Mouse (Mus musculus) neural tube, embryonic 14.5 days (tissue): ENCODE measurements around the gene Zfp865. TPM values are rescaled to one million over a fixed set of nuclear protein-coding genes. Genes with fewer than 3 reads are reported as not detected.

Source experiments
- ATAC-seq: fragments of 200-750 bp; cut with Nextera tagmentation; 2 replicates; pipeline ENCODE4 v1.8.0; 2017; ENCODE audit warnings: low read depth, mild to moderate bottlenecking, moderate TSS enrichment, moderate library complexity
- H3K27ac ChIP-seq: fragments of 300-500 bp; sonication (generic); 2 replicates; pipeline ENCODE4 v1.5.1; 2014; ENCODE audit warnings: low read depth, mild to moderate bottlenecking, control low read depth, low read length, moderate library complexity, mixed read lengths
- H3K27me3 ChIP-seq: fragments of 300-500 bp; sonication (generic); 2 replicates; pipeline ENCODE4 v1.6.1; 2014; ENCODE audit warnings: low read length; ENCODE audit not compliant: control insufficient read depth, insufficient read depth
- H3K36me3 ChIP-seq: fragments of 300-500 bp; sonication (generic); 2 replicates; pipeline ENCODE4 v1.6.1; 2014; ENCODE audit warnings: low read length, mixed read lengths; ENCODE audit not compliant: control insufficient read depth, insufficient read depth
- H3K4me1 ChIP-seq: fragments of 300-500 bp; sonication (generic); 2 replicates; pipeline ENCODE4 v1.6.1; 2014; ENCODE audit warnings: low read length; ENCODE audit not compliant: control insufficient read depth, insufficient read depth
- H3K4me2 ChIP-seq: fragments of 300-500 bp; sonication (generic); 2 replicates; pipeline ENCODE4 v1.6.1; 2014; ENCODE audit warnings: mild to moderate bottlenecking, low read depth, low read length, control low read depth
- H3K4me3 ChIP-seq: fragments of 300-500 bp; sonication (generic); 2 replicates; pipeline ENCODE4 v1.5.1; 2014; ENCODE audit warnings: low read depth, low read length, control low read depth, mixed read lengths
- H3K9ac ChIP-seq: fragments of 300-500 bp; sonication (generic); replicated peaks from 2 replicates; pipeline ENCODE4 v1.6.1; 2014; ENCODE audit warnings: low read depth, mild to moderate bottlenecking, control low read depth, low read length, mixed read lengths
- H3K9me3 ChIP-seq: fragments of 300-500 bp; sonication (generic); 2 replicates; pipeline ENCODE4 v1.6.1; 2016; ENCODE audit warnings: low read length; ENCODE audit not compliant: control insufficient read depth
- WGBS: fragments of 180-500 bp; shearing (Covaris S2); extraction: QIAGEN DNeasy Blood & Tissue Kit; methylation state at CpG from one replicate; pipeline ENCODE4 v1.1.7; 2014; 5-methylcytosine and 5-hydroxymethylcytosine counted together
- polyA plus RNA-seq: library from polyadenylated mRNA; unstranded; fragments of >200 nt; fragmentation: Nextera tagmentation; extraction: Ambion mirVana; gene quantifications from 2 replicates; pipeline ENCODE4 v1.2.1, GENCODE M21; 2014

The Zfp865 gene
- polyA plus RNA-seq, 1 experiment from 2014 or later = 6.8 TPM

DNA sequence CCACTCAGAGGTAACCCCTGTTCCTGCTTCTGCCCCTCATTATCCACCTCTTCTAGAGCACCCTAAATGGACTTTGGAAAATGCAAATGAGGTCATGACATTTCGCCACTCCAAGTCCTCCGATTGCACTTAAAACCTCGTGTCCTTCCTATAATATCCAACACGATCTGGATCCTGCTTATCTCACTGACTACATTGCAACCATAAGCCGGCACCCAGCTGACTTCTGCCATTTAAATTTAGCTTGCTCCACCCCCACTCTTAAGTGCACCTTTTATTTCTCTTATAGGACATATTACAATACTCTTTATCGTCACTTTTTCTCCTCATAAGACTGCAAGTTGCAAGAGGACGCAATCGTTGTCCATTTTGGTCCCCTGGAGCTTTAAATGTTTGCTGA, 17.3 kb downstream of the Zfp865 start:
- peak overlapping the region; percentile 52 for H3K4me3 ChIP-seq
- ATAC-seq = no peak
- peaks cover 13% of the 10 kb centered on the region for H3K36me3 ChIP-seq
- H3K9me3 ChIP-seq = no peaks in the 10 kb centered on the region
- peak overlapping the region; percentile 43 for H3K4me2 ChIP-seq
- no peaks in the 10 kb centered on the region for H3K27me3 ChIP-seq
- H3K27ac ChIP-seq = peak overlapping the region; percentile 90
- WGBS = 83% methylated on average over 8 of the region's 8 CpGs
- H3K4me1 ChIP-seq = peaks cover 9% of the 10 kb centered on the region; the same call in 1 of the 2 replicates
- H3K9ac ChIP-seq = no peak overlapping the region

GRCm38 (mm10) chr7:5038109-5038732, 18.0 kb downstream of the Zfp865 start, which contains the start of gene Zfp784:
Gene Zfp784, minus strand, starts transcription at chr7:5038446.
- H3K27ac ChIP-seq = peak within 1 kb of the TSS; percentile 90
- peak within 1 kb of the TSS; percentile 52 for H3K4me3 ChIP-seq
- peak within 1 kb of the TSS; percentile 43 for H3K4me2 ChIP-seq
- H3K36me3 ChIP-seq = peaks cover 6% of the 10 kb centered on the region; the same call in 1 of the 2 replicates
- peak; percentile 95 for ATAC-seq
- peaks cover 9% of the 10 kb centered on the region; the same call in 1 of the 2 replicates for H3K4me1 ChIP-seq
- no peaks in the 10 kb centered on the region for H3K9me3 ChIP-seq
- under 1% methylated on average over 48 of the region's 48 CpGs for WGBS
- no peaks in the 10 kb centered on the region for H3K27me3 ChIP-seq
- peak within 1 kb of the TSS; percentile 61 for H3K9ac ChIP-seq

DNA sequence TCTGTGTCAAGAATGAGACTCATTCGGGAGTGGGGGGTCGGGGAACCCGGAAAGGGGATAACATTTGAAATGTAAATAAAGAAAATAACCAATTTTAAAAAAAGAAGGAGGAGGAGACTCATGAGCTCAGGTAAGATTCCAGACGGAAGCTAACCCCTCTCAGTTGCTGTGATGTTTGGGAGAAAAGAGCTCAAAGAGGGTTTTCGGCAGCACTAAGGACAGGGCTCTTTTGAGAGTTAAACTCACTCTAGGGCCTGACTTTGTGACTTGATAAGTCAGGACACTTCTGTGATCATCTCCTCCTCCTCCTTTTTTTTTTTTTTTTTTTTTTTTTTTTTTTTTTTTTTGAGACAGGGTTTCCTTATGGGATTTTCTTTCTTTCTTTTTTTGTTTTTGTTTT, 18.8 kb downstream of the Zfp865 start:
- WGBS = 35% methylated on average over 5 of the region's 5 CpGs
- peak overlapping the region; percentile 43 for H3K4me2 ChIP-seq
- peak overlapping the region; percentile 52 for H3K4me3 ChIP-seq
- no peak for ATAC-seq
- peak overlapping the region; percentile 61; the same call in 1 of the 2 replicates for H3K9ac ChIP-seq
- no peaks in the 10 kb centered on the region for H3K27me3 ChIP-seq
- no peak overlapping the region for H3K27ac ChIP-seq
- H3K36me3 ChIP-seq = 0 out of 2 replicates have a peak, but pooled peaks cover 6% of the 10 kb centered on the region
- H3K4me1 ChIP-seq = peaks cover 9% of the 10 kb centered on the region; the same call in 1 of the 2 replicates
- no peaks in the 10 kb centered on the region for H3K9me3 ChIP-seq

DNA sequence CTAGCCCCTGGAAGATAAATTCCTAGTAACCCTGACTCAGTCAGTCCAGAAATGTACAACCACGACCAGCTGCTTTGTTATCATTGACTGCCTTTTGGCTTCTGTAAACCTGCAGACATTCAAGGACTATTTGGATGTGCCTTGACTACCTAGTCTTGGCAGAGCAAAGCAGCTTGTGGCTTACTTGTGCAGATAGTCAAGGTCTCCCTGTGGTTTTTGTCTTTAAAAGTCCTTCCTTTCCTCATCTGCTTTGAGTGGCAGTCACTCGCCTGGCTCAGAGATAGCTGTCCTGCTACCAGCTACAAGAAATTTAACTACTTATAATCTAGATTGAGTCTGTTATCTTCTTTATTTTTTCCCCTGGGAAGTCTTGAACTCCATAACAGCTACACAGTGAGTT, 24.8 kb downstream of the Zfp865 start:
- H3K27me3 ChIP-seq = no peaks in the 10 kb centered on the region
- H3K9ac ChIP-seq = no peak overlapping the region
- no peak overlapping the region for H3K27ac ChIP-seq
- H3K4me3 ChIP-seq = no peak overlapping the region
- H3K9me3 ChIP-seq = no peaks in the 10 kb centered on the region
- ATAC-seq = no peak
- 75% methylated on average over 2 of the region's 2 CpGs for WGBS
- no peak overlapping the region for H3K4me2 ChIP-seq
- H3K36me3 ChIP-seq = no peaks in the 10 kb centered on the region
- H3K4me1 ChIP-seq = no peaks in the 10 kb centered on the region

- Histone ChIP-seq H3K9me3 (no peaks in the 10 kb centered on the region), H3K36me3 (no peaks in the 10 kb centered on the region), H3K27me3 (no peaks in the 10 kb centered on the region), H3K4me3 (no peak overlapping the region), H3K4me1 (peaks cover 8% of the 10 kb centered on the region; the same call in 1 of the 2 replicates), H3K27ac (no peak overlapping the region), H3K9ac (no peak overlapping the region), H3K4me2 (no peak overlapping the region)
- no peak for ATAC-seq
- 72% methylated on average over 2 of the region's 2 CpGs for WGBS
Observed at GRCm38 (mm10) chr7:5046112-5046511, 25.9 kb downstream of the Zfp865 start.

DNA sequence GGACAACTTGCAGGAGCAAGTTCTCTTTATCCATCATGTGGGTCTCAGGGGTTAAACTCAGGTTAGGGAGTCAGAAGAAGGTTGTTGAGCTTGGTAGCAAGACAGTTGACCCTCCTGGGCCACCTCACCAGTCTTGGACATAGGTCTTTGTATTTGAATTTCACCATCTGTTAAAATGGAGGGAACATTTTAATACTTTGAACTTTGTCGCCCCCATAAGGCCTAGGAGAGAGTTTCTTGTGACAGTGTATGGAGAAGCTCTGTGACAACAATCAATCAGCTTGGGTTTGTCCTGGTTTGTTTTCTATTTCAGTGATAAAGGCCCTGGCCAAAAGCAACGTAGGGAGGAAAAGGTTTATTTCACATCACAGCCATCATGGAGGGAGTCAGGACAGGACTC, 27.1 kb downstream of the Zfp865 start:
- H3K27ac ChIP-seq = no peak overlapping the region
- no peak for ATAC-seq
- no peak overlapping the region for H3K4me2 ChIP-seq
- H3K9me3 ChIP-seq = no peaks in the 10 kb centered on the region
- no peak overlapping the region for H3K9ac ChIP-seq
- no peaks in the 10 kb centered on the region for H3K27me3 ChIP-seq
- H3K36me3 ChIP-seq = no peaks in the 10 kb centered on the region
- H3K4me1 ChIP-seq = peaks cover 12% of the 10 kb centered on the region; the same call in 1 of the 2 replicates
- WGBS = 31% methylated on average over 2 of the region's 2 CpGs
- no peak overlapping the region for H3K4me3 ChIP-seq

- ATAC-seq = peak; percentile 79
- Histone ChIP-seq H3K4me3 (peak within 1 kb of the TSS; percentile 65), H3K4me2 (peak within 1 kb of the TSS; percentile 89), H3K4me1 (peaks cover 27% of the 10 kb centered on the region), H3K27me3 (peaks cover 11% of the 10 kb centered on the region), H3K9me3 (no peaks in the 10 kb centered on the region), H3K27ac (peak within 1 kb of the TSS; percentile 84), H3K9ac (peak within 1 kb of the TSS; percentile 76), H3K36me3 (no peaks in the 10 kb centered on the region; the same call in 1 of the 2 replicates)
- under 1% methylated on average over 65 of the region's 65 CpGs for WGBS
Observed at GRCm38 (mm10) chr7:5051193-5052192, 31.3 kb downstream of the Zfp865 start, which contains the start of gene Zfp580. Gene Zfp580, plus strand, starts transcription at chr7:5051538.

DNA sequence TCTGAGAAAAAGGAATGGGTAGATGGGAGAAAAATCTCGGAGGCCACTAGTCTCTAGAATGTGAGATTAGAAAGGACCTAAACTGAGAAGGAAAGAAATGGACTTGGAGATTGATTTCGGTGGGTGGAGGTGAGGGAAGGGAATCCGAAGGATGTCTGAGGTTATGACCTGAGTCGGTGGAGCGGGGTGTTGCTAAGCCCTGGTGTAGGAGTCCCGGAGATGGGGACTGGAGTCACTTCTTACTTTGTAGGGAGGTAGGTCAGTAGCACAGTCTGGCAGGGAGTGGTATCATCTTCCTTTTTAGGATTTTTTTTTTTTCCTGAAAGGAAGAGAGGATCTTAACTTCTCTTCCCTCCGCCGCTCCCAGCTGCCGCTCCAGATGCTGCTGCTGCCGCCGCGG, 32.3 kb downstream of the Zfp865 start:
- Histone ChIP-seq H3K4me1 (peaks cover 28% of the 10 kb centered on the region), H3K27me3 (peaks cover 15% of the 10 kb centered on the region), H3K9me3 (no peaks in the 10 kb centered on the region), H3K27ac (no peak overlapping the region; the same call in 1 of the 2 replicates), H3K4me2 (peak overlapping the region; percentile 89), H3K9ac (peak overlapping the region; percentile 76), H3K36me3 (no peaks in the 10 kb centered on the region; the same call in 1 of the 2 replicates), H3K4me3 (peak overlapping the region; percentile 65)
- WGBS = 2% methylated on average over 11 of the region's 12 CpGs
- ATAC-seq = no peak
